Mouse (Mus musculus) hindbrain, postnatal 0 days (tissue): ENCODE results near the gene Vat1. TPM values are rescaled to one million over a fixed set of nuclear protein-coding genes. Genes with fewer than 3 reads are reported as not detected.

Experiments
- ATAC-seq: fragments of 200-750 bp; cut with Nextera tagmentation; 2 replicates; pipeline ENCODE4 v1.8.0; 2017; ENCODE audit warnings: mild to moderate bottlenecking, moderate TSS enrichment, moderate library complexity
- DNase-seq: peaks from one replicate; pipeline ENCODE4 v3.0.0-alpha.2; 2015; ENCODE audit warnings: low spot score
- H3K27ac ChIP-seq: fragments of 300-500 bp; sonication (generic); 2 replicates; pipeline ENCODE4 v1.5.1; 2014; ENCODE audit warnings: mild to moderate bottlenecking
- H3K27me3 ChIP-seq: fragments of 300-500 bp; sonication (generic); 2 replicates; pipeline ENCODE4 v1.6.1; 2014; ENCODE audit warnings: low read length, mixed read lengths; ENCODE audit not compliant: insufficient read depth
- H3K36me3 ChIP-seq: fragments of 300-500 bp; sonication (generic); 2 replicates; pipeline ENCODE4 v1.6.1; 2014; ENCODE audit warnings: low read length, mixed read lengths; ENCODE audit not compliant: insufficient read depth
- H3K4me1 ChIP-seq: fragments of 300-500 bp; sonication (generic); 2 replicates; pipeline ENCODE4 v1.6.1; 2014; ENCODE audit warnings: antibody characterized with exemption, low read length, mixed read lengths; ENCODE audit not compliant: insufficient read depth
- H3K4me2 ChIP-seq: fragments of 300-500 bp; sonication (generic); 2 replicates; pipeline ENCODE4 v1.6.1; 2014; ENCODE audit warnings: low read depth, mild to moderate bottlenecking, low read length, moderate library complexity, mixed read lengths
- H3K4me3 ChIP-seq: fragments of 300-500 bp; sonication (generic); 2 replicates; pipeline ENCODE4 v1.5.1; 2014; ENCODE audit warnings: low read length
- H3K9ac ChIP-seq: fragments of 300-500 bp; sonication (generic); replicated peaks from 2 replicates; pipeline ENCODE4 v1.6.1; 2014; ENCODE audit warnings: mild to moderate bottlenecking, low read length, moderate library complexity, mixed read lengths
- H3K9me3 ChIP-seq: fragments of 300-500 bp; sonication (generic); 2 replicates; pipeline ENCODE4 v1.6.1; 2016; ENCODE audit warnings: low read length, mixed read lengths
- CTCF ChIP-seq: IDR thresholded peaks from 2 replicates; pipeline ENCODE4 v1.5.1; 2016; ENCODE audit warnings: antibody characterized with exemption, control low read depth, low read depth
- WGBS: fragments of 180-500 bp; shearing (Covaris S2); extraction: QIAGEN DNeasy Blood & Tissue Kit; methylation state at CpG from one replicate; pipeline ENCODE4 v1.1.7; 2014; 5-methylcytosine and 5-hydroxymethylcytosine counted together
- polyA plus RNA-seq: library from polyadenylated mRNA; unstranded; fragments of >200 nt; fragmentation: Nextera tagmentation; extraction: Ambion mirVana; gene quantifications from 2 replicates; pipeline ENCODE4 v1.2.1, GENCODE M21; 2015
- total RNA-seq: library from RNA; depleted of rRNA; stranded (reverse); fragments of >200 nt; gene quantifications from 2 replicates; pipeline ENCODE4 v1.2.3, GENCODE M21; 2014; rRNA removed

Gene Vat1
- 290 and 295 TPM in 2 replicates for total RNA-seq
- 106 and 114 TPM in 2 replicates for polyA plus RNA-seq

GRCm38 (mm10) chr11:101465869-101466551 lies at the start of gene Vat1:
Gene Vat1, minus strand, starts transcription at chr11:101466230.
- no peaks in the 10 kb centered on the region for H3K9me3 ChIP-seq
- peak within 1 kb of the TSS; percentile 74 for H3K9ac ChIP-seq
- H3K4me1 ChIP-seq, result peaks cover 24% of the 10 kb centered on the region
- WGBS, result 3% methylated on average over 57 of the region's 60 CpGs
- DNase-seq (peak; percentile 91), ATAC-seq (peak; percentile 60)
- 0 out of 2 replicates have a peak, but pooled peaks have one; percentile 3 for TF ChIP-seq CTCF
- H3K27ac ChIP-seq, result peak within 1 kb of the TSS; percentile 89
- peaks cover 11% of the 10 kb centered on the region; the same call in 1 of the 2 replicates for H3K36me3 ChIP-seq
- H3K4me3 ChIP-seq, result peak within 1 kb of the TSS; percentile 78
- peak within 1 kb of the TSS; percentile 75 for H3K4me2 ChIP-seq
- no peaks in the 10 kb centered on the region for H3K27me3 ChIP-seq

GRCm38 (mm10) chr11:101507090-101507489 lies 41.1 kb upstream of the Vat1 start:
- WGBS, result 94% methylated on average over 7 of the region's 7 CpGs
- no peak overlapping the region for H3K9ac ChIP-seq
- H3K36me3 ChIP-seq, result peaks cover 4% of the 10 kb centered on the region; the same call in 1 of the 2 replicates
- no peaks in the 10 kb centered on the region for H3K4me1 ChIP-seq
- H3K27ac ChIP-seq, result no peak overlapping the region
- H3K27me3 ChIP-seq, result no peaks in the 10 kb centered on the region
- H3K4me2 ChIP-seq, result no peak overlapping the region
- no peak for DNase-seq
- TF ChIP-seq CTCF, result no peak
- no peak for ATAC-seq
- no peaks in the 10 kb centered on the region for H3K9me3 ChIP-seq
- no peak overlapping the region for H3K4me3 ChIP-seq

GRCm38 (mm10) chr11:101506269-101506780 lies 40.3 kb upstream of the Vat1 start:
- Histone ChIP-seq H3K36me3 (peaks cover 4% of the 10 kb centered on the region; the same call in 1 of the 2 replicates), H3K27me3 (no peaks in the 10 kb centered on the region)
- no peak for ATAC-seq

GRCm38 (mm10) chr11:101486126-101486525 lies 20.1 kb upstream of the Vat1 start:
- Histone ChIP-seq H3K4me1 (no peaks in the 10 kb centered on the region), H3K27ac (no peak overlapping the region), H3K36me3 (no peaks in the 10 kb centered on the region), H3K9me3 (no peaks in the 10 kb centered on the region), H3K9ac (no peak overlapping the region), H3K27me3 (no peaks in the 10 kb centered on the region), H3K4me3 (no peak overlapping the region), H3K4me2 (no peak overlapping the region)
- DNase-seq (no peak), ATAC-seq (no peak)
- no peak for TF ChIP-seq CTCF
- 73% methylated on average over 6 of the region's 6 CpGs for WGBS

More at GRCm38 (mm10) chr11:101506269-101506780, 40.3 kb upstream of the Vat1 start:
- no peak for TF ChIP-seq CTCF
- no peak overlapping the region for H3K4me3 ChIP-seq
- WGBS, result 78% methylated on average over 5 of the region's 5 CpGs
- peak; percentile 5 for DNase-seq
- no peak overlapping the region for H3K27ac ChIP-seq
- H3K4me2 ChIP-seq, result no peak overlapping the region
- no peaks in the 10 kb centered on the region for H3K4me1 ChIP-seq
- H3K9ac ChIP-seq, result no peak overlapping the region
- no peaks in the 10 kb centered on the region for H3K9me3 ChIP-seq

- TF ChIP-seq CTCF, result no peak
- Histone ChIP-seq H3K9ac (no peak overlapping the region), H3K4me2 (no peak overlapping the region), H3K27ac (no peak overlapping the region), H3K4me3 (no peak overlapping the region), H3K9me3 (no peaks in the 10 kb centered on the region), H3K4me1 (no peaks in the 10 kb centered on the region), H3K27me3 (no peaks in the 10 kb centered on the region), H3K36me3 (no peaks in the 10 kb centered on the region)
- 48% methylated on average over 6 of the region's 6 CpGs for WGBS
- ATAC-seq, result no peak
- DNase-seq, result no peak
These were observed 19.5 kb upstream of the Vat1 start for GRCm38 (mm10) chr11:101485509-101486028.

- TF ChIP-seq CTCF, result no peak
- no peak for ATAC-seq
- Histone ChIP-seq H3K9me3 (no peaks in the 10 kb centered on the region), H3K4me3 (no peak overlapping the region), H3K27ac (no peak overlapping the region), H3K4me1 (no peaks in the 10 kb centered on the region), H3K36me3 (no peaks in the 10 kb centered on the region), H3K4me2 (no peak overlapping the region), H3K9ac (no peak overlapping the region), H3K27me3 (no peaks in the 10 kb centered on the region)
- 84% methylated on average over 7 of the region's 7 CpGs for WGBS
- no peak for DNase-seq
These were observed 18.8 kb upstream of the Vat1 start for GRCm38 (mm10) chr11:101484814-101485213.
